Mouse (Mus musculus) gastrocnemius, postnatal 14 days (tissue): ENCODE results near the gene Slc44a1. TPM values are rescaled to one million over a fixed set of nuclear protein-coding genes. Genes with fewer than 3 reads are reported as not detected.

Source experiments
- DNase-seq: peaks from one replicate; pipeline ENCODE4 v3.0.0; 2021; ENCODE audit warnings: mixed read lengths
- intact Hi-C: fragments of 180-260 bp; cut with DNase I; formaldehyde crosslinking; loops from one replicate; pipeline ENCODE4 v1.15.1; 2025; ENCODE audit warnings: low total_unique reads
- total RNA-seq, 2 experiments: library from RNA; stranded (reverse); gene quantifications; 2 replicates each; pipeline ENCODE4 v1.2.3; 2021

Slc44a1 gene
- total RNA-seq, 2 experiments from 2014 or later = 26.6 to 30.3 TPM

- no peak for DNase-seq
- intact Hi-C loops = no loop called here
Measured at GRCm38 (mm10) chr4:53422799-53423198, 17.4 kb upstream of the Slc44a1 start.

- no peak for DNase-seq
Measured at GRCm38 (mm10) chr4:53427120-53427519, 13.1 kb upstream of the Slc44a1 start.

GRCm38 (mm10) chr4:53430522-53430921 lies 9.7 kb upstream of the Slc44a1 start:
- no peak for DNase-seq
- intact Hi-C loops = no loop called here

More at GRCm38 (mm10) chr4:53427120-53427519, 13.1 kb upstream of the Slc44a1 start:
- intact Hi-C loops = no loop called here

- DNase-seq = no peak
- intact Hi-C loops = no loop called here
Measured at GRCm38 (mm10) chr4:53431585-53432234, 8.5 kb upstream of the Slc44a1 start.

- intact Hi-C loops = no loop called here
- DNase-seq = peak; percentile 36
Measured at GRCm38 (mm10) chr4:53437110-53437755, 3.0 kb upstream of the Slc44a1 start.

GRCm38 (mm10) chr4:53438386-53438785 lies 1.8 kb upstream of the Slc44a1 start:
- no peak for DNase-seq
- intact Hi-C loops = no loop called here

- DNase-seq = no peak
- intact Hi-C loops = no loop called here
Measured at GRCm38 (mm10) chr4:53438836-53439480, 1.3 kb upstream of the Slc44a1 start.

- intact Hi-C loops = no loop called here
Measured at GRCm38 (mm10) chr4:53439636-53440009, 590 bp upstream of the Slc44a1 start.

GRCm38 (mm10) chr4:53440816-53441571 lies 781 bp downstream of the Slc44a1 start:
- intact Hi-C loops = no loop called here

More at GRCm38 (mm10) chr4:53439636-53440009, 590 bp upstream of the Slc44a1 start:
- DNase-seq = no peak

GRCm38 (mm10) chr4:53441683-53442082 lies 1.5 kb downstream of the Slc44a1 start:
- intact Hi-C loops = no loop called here
- no peak for DNase-seq

More at GRCm38 (mm10) chr4:53440816-53441571, 781 bp downstream of the Slc44a1 start:
- peak; percentile 45 for DNase-seq

- intact Hi-C loops = no loop called here
- no peak for DNase-seq
Measured at GRCm38 (mm10) chr4:53446216-53446615, 6.0 kb downstream of the Slc44a1 start.

GRCm38 (mm10) chr4:53447773-53448172 lies 7.6 kb downstream of the Slc44a1 start:
- intact Hi-C loops = no loop called here
- DNase-seq = no peak

GRCm38 (mm10) chr4:53450736-53451135 lies 10.5 kb downstream of the Slc44a1 start:
- intact Hi-C loops = no loop called here
- DNase-seq = no peak

- intact Hi-C loops = no loop called here
- peak; percentile 26 for DNase-seq
Measured at GRCm38 (mm10) chr4:53451887-53452286, 11.7 kb downstream of the Slc44a1 start.

- DNase-seq = no peak
- intact Hi-C loops = no loop called here
Measured at GRCm38 (mm10) chr4:53452457-53452856, 12.2 kb downstream of the Slc44a1 start.

- DNase-seq = no peak
- intact Hi-C loops = no loop called here
Measured at GRCm38 (mm10) chr4:53452976-53453889, 13.0 kb downstream of the Slc44a1 start.

GRCm38 (mm10) chr4:53455885-53456284 lies 15.7 kb downstream of the Slc44a1 start:
- intact Hi-C loops = no loop called here

GRCm38 (mm10) chr4:53456570-53456969 lies 16.4 kb downstream of the Slc44a1 start:
- no peak for DNase-seq
- intact Hi-C loops = no loop called here

More at GRCm38 (mm10) chr4:53455885-53456284, 15.7 kb downstream of the Slc44a1 start:
- DNase-seq = no peak

- no peak for DNase-seq
- intact Hi-C loops = no loop called here
Measured at GRCm38 (mm10) chr4:53458503-53458902, 18.3 kb downstream of the Slc44a1 start.
